In the genomic region with DNA sequence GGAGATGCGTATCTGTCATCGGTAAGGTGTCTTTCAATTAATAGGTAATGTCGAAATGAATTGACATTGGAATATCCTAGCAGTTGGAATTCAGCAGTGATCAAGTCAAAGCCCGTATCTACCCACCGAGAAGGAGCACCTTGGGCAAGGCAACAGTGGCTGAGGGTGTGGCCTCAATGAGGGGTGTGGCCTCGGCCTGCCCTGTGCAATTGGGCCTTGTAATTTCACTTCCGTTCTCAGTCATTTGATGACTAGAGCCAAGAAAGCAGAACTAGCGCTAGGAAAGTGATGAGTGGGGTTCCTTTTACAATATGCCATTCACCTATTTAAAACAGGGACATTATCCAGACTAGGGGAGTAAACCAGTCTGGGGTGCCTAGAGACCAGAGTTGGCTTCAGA, we compare ENCODE assay signal across 25 mouse cellular contexts.
DNase-seq lines count a peak whose midpoint lies in the region; ATAC-seq lines count a peak whose summit lies in the region.
"Had no signal": no experiment of that assay in that cellular context is flagged by ENCODE, and none has a peak within 500 bp of the region (broad histone marks: within the 10 kb centered on the region; RNA-seq: fewer than 3 reads in every experiment).

No protein-coding gene starts in this region.

- H3K36me3 ChIP-seq in forebrain, embryonic 12.5 days (replicated peaks), result no peaks in the 10 kb centered on the region
- H3K36me3 ChIP-seq: embryonic facial prominence, embryonic 12.5 days; heart, embryonic 10.5 days; hindbrain, embryonic 10.5 days; liver, embryonic 12.5 days; midbrain, embryonic 13.5 days; neural tube, embryonic 12.5 days; stomach, embryonic 15.5 days had no signal

- peaks cover 8% of the 10 kb centered on the region; the same call in 1 of the 2 replicates for H3K27me3 ChIP-seq in forebrain, embryonic 12.5 days
- H3K27me3 ChIP-seq: embryonic facial prominence, embryonic 12.5 days; midbrain, embryonic 13.5 days; neural tube, embryonic 12.5 days; stomach, embryonic 15.5 days had no signal

- no peaks in the 10 kb centered on the region for H3K9me3 ChIP-seq in forebrain, embryonic 12.5 days
- H3K9me3 ChIP-seq: embryonic facial prominence, embryonic 12.5 days; heart, embryonic 10.5 days; hindbrain, embryonic 10.5 days; liver, embryonic 12.5 days; megakaryocyte, embryonic 14.5 days; midbrain, embryonic 13.5 days; neural tube, embryonic 12.5 days; stomach, embryonic 15.5 days had no signal

- H3K9ac ChIP-seq in forebrain, embryonic 12.5 days, result no peak overlapping the region
- H3K9ac ChIP-seq: embryonic facial prominence, embryonic 12.5 days; liver, embryonic 12.5 days; midbrain, embryonic 13.5 days; neural tube, embryonic 12.5 days; stomach, embryonic 15.5 days had no signal

- ATAC-seq in megakaryocyte progenitor cell, adult 5-6 weeks (replicated peaks; ENCODE audit: poor library complexity), result peak; percentile 87
- ATAC-seq in forebrain, embryonic 12.5 days (ENCODE audit: low FRiP score), result no peak
- ATAC-seq: intestine, embryonic 16.5 days; liver, embryonic 12.5 days had no signal

- H3K27ac ChIP-seq in forebrain, embryonic 12.5 days, result no peak overlapping the region
- H3K27ac ChIP-seq: embryonic facial prominence, embryonic 12.5 days; gastrocnemius, adult 2 months; heart, embryonic 10.5 days; hindbrain, embryonic 10.5 days; liver, embryonic 12.5 days; midbrain, embryonic 13.5 days; neural tube, embryonic 12.5 days; stomach, embryonic 15.5 days had no signal

- 87% methylated on average over 8 of the region's 8 CpGs for WGBS in forebrain, embryonic 12.5 days

- peaks cover 4% of the 10 kb centered on the region; the same call in 1 of the 2 replicates for H3K4me1 ChIP-seq in forebrain, embryonic 12.5 days
- H3K4me1 ChIP-seq: embryonic facial prominence, embryonic 12.5 days; heart, embryonic 10.5 days; liver, embryonic 12.5 days; neural tube, embryonic 12.5 days had no signal

- no peak overlapping the region for H3K4me2 ChIP-seq in forebrain, embryonic 12.5 days
- H3K4me2 ChIP-seq: embryonic facial prominence, embryonic 12.5 days; liver, embryonic 12.5 days; midbrain, embryonic 13.5 days; neural tube, embryonic 12.5 days; stomach, embryonic 15.5 days had no signal

- H3K4me3 ChIP-seq in forebrain, embryonic 12.5 days (replicated peaks), result no peak overlapping the region
- H3K4me3 ChIP-seq: embryonic facial prominence, embryonic 12.5 days; gastrocnemius, adult 2 months; heart, embryonic 10.5 days; hindbrain, embryonic 10.5 days; liver, embryonic 12.5 days; megakaryocyte, embryonic 14.5 days; midbrain, embryonic 13.5 days; neural tube, embryonic 12.5 days; stomach, embryonic 15.5 days had no signal

- DNase-seq in 416B (ENCODE audit: low read depth) (peak; percentile 61), A20 (ENCODE audit: low read depth, low spot score) (peak; percentile 93)
- peak; percentile 20 for DNase-seq in c-Kit-positive CD71-negative TER-119-negative erythroid progenitor cells, embryonic 14.5 days (ENCODE audit: low read depth)
- no peak for DNase-seq in frontal cortex, postnatal 36 days (ENCODE audit: low spot score in 2 of 2)
- no peak for DNase-seq in spleen, postnatal 14 days (ENCODE audit: low spot score in 2 of 2)
- DNase-seq: cerebellum, adult 11-12 months; cerebellum, postnatal 10 days; gastrocnemius, adult 2 months; kidney, adult 9 months; kidney, postnatal 25 days; lung, adult 2 months; lung, postnatal 14 days; retina, postnatal 1 day; thymus, postnatal 36 days had no signal

Comparison
In these comparisons a context has a peak if more than half of its experiments do, and no peak if none do; other contexts are left out.
1. DNase-seq: peak in 416B (single experiment), A20 (single experiment) and c-Kit-positive CD71-negative TER-119-negative erythroid progenitor cells, embryonic 14.5 days (single experiment); none in frontal cortex, postnatal 36 days (0 of 2) and spleen, postnatal 14 days (0 of 2).